ENCODE assay signal across 20 mouse cellular contexts in the genomic region with DNA sequence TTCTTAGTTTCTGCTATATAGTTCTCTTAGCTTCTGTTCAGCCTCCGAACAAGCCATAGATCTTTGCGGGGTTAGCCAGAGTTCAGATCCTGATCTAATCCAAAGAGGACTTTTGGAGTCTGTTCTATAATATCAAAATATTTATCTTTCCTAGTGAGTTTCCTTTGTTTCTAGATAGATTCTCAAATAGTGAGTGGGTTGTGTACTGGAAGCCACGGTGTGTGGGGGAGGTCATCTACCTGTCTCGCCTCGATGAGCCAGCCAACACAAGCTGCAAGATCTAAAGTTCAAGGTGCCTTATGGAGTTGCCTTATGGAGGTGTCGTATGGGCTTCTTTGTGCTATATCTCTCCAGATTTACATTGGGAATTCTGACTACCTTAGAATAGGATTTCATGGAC. TPM values are rescaled to one million over a fixed set of nuclear protein-coding genes. Genes with fewer than 3 reads are reported as not detected.
A peak's percentile ranks its signal among the peaks of the same experiment; 100 is the strongest.
DNase-seq lines count a peak whose midpoint lies in the region; ATAC-seq and TF ChIP-seq lines count a peak whose summit lies in the region.
"Had no signal": no experiment of that assay in that cellular context is flagged by ENCODE, and none has a peak within 500 bp of the region (broad histone marks: within the 10 kb centered on the region; RNA-seq: fewer than 3 reads in every experiment).

No protein-coding gene starts in this region.

- WGBS in heart, adult 2 months: 75% methylated on average over 6 of the region's 6 CpGs
- 29% methylated on average over 6 of the region's 6 CpGs for WGBS in kidney, embryonic 16.5 days
- 62% methylated on average over 6 of the region's 6 CpGs for WGBS in liver, postnatal 0 days (ENCODE audit: insufficient replicate concordance)
- WGBS in liver, embryonic 12.5 days (ENCODE audit: insufficient replicate concordance): 76% methylated on average over 6 of the region's 6 CpGs
- WGBS in stomach, embryonic 15.5 days: 44% methylated on average over 6 of the region's 6 CpGs
- 31% methylated on average over 6 of the region's 6 CpGs for WGBS in stomach, postnatal 0 days

- TF ChIP-seq EP300 in heart, adult 2 months (IDR thresholded peaks at IDR 0.05; ENCODE audit: insufficient read depth, low read depth, low read length): no peak
- TF ChIP-seq EP300 in liver, postnatal 0 days (IDR thresholded peaks at IDR 0.05; ENCODE audit: low read depth): no peak
- TF ChIP-seq EP300 in stomach, postnatal 0 days (optimal IDR thresholded peaks at IDR 0.05): no peak

- no peaks in the 10 kb centered on the region for H3K27me3 ChIP-seq in heart, adult 2 months (ENCODE audit: control insufficient read depth, insufficient read depth, low read length)
- H3K27me3 ChIP-seq in kidney, embryonic 16.5 days (ENCODE audit: insufficient read depth, low read length): no peaks in the 10 kb centered on the region
- H3K27me3 ChIP-seq in liver, postnatal 0 days (ENCODE audit: insufficient read depth, low read length): no peaks in the 10 kb centered on the region
- H3K27me3 ChIP-seq in liver, embryonic 12.5 days (replicated peaks): no peaks in the 10 kb centered on the region
- H3K27me3 ChIP-seq in stomach, embryonic 15.5 days (replicated peaks): no peaks in the 10 kb centered on the region
- no peaks in the 10 kb centered on the region for H3K27me3 ChIP-seq in stomach, postnatal 0 days (ENCODE audit: control insufficient read depth, insufficient read depth, low read length)
- H3K27me3 ChIP-seq: embryonic facial prominence, embryonic 12.5 days; forebrain, embryonic 15.5 days; heart, embryonic 12.5 days had no signal

- peak overlapping the region; percentile 11 for H3K4me2 ChIP-seq in kidney, embryonic 16.5 days (replicated peaks; ENCODE audit: low read depth, low read length)
- H3K4me2 ChIP-seq in liver, postnatal 0 days (ENCODE audit: low read depth, low read length): no peak overlapping the region
- H3K4me2 ChIP-seq in liver, embryonic 12.5 days: no peak overlapping the region
- H3K4me2 ChIP-seq in stomach, embryonic 15.5 days: no peak overlapping the region
- no peak overlapping the region for H3K4me2 ChIP-seq in stomach, postnatal 0 days (replicated peaks; ENCODE audit: low read depth)
- H3K4me2 ChIP-seq: embryonic facial prominence, embryonic 12.5 days; forebrain, embryonic 15.5 days; heart, embryonic 12.5 days had no signal

- no peaks in the 10 kb centered on the region for H3K4me1 ChIP-seq in heart, adult 2 months (ENCODE audit: control insufficient read depth, insufficient read depth, low read length)
- peaks cover 38% of the 10 kb centered on the region for H3K4me1 ChIP-seq in kidney, embryonic 16.5 days (ENCODE audit: insufficient read depth, low read length)
- peaks cover 28% of the 10 kb centered on the region for H3K4me1 ChIP-seq in liver, postnatal 0 days (ENCODE audit: insufficient read depth)
- H3K4me1 ChIP-seq in liver, embryonic 12.5 days: 0 out of 2 replicates have a peak, but pooled peaks cover 7% of the 10 kb centered on the region
- H3K4me1 ChIP-seq in stomach, embryonic 15.5 days: peaks cover 20% of the 10 kb centered on the region
- no peaks in the 10 kb centered on the region for H3K4me1 ChIP-seq in stomach, postnatal 0 days (replicated peaks; ENCODE audit: control insufficient read depth, insufficient read depth)
- H3K4me1 ChIP-seq: embryonic facial prominence, embryonic 12.5 days; hindbrain, embryonic 10.5 days had no signal

- DNase-seq in heart, adult 11 months: peak; percentile 25
- DNase-seq in heart, adult 2 months: no peak
- no peak for DNase-seq in kidney, adult 8-10 months
- peak; percentile 21 for DNase-seq in liver, postnatal 0 days
- no peak for DNase-seq in stomach, postnatal 0 days (ENCODE audit: low spot score)
- DNase-seq: adrenal gland, postnatal 10 days; B cell, adult 2 months; cerebellum, adult 11 months; cerebellum, adult 8-10 months; cerebellum, postnatal 25 days; gastrocnemius, postnatal 10 days had no signal

- H3K4me3 ChIP-seq in heart, adult 2 months: no peak overlapping the region
- H3K4me3 ChIP-seq in kidney, embryonic 16.5 days (ENCODE audit: low read length): no peak overlapping the region
- no peak overlapping the region for H3K4me3 ChIP-seq in liver, postnatal 0 days (ENCODE audit: low read depth, low read length)
- no peak overlapping the region for H3K4me3 ChIP-seq in liver, embryonic 12.5 days
- H3K4me3 ChIP-seq in stomach, embryonic 15.5 days (replicated peaks): no peak overlapping the region
- no peak overlapping the region for H3K4me3 ChIP-seq in stomach, postnatal 0 days (ENCODE audit: low read depth, low read length)
- H3K4me3 ChIP-seq: embryonic facial prominence, embryonic 12.5 days; forebrain, embryonic 15.5 days; heart, embryonic 12.5 days; hindbrain, embryonic 10.5 days had no signal

- H3K9ac ChIP-seq in heart, adult 2 months (ENCODE audit: low read depth, low read length): no peak overlapping the region
- no peak overlapping the region for H3K9ac ChIP-seq in kidney, embryonic 16.5 days (replicated peaks; ENCODE audit: low read length)
- no peak overlapping the region for H3K9ac ChIP-seq in liver, postnatal 0 days (replicated peaks)
- H3K9ac ChIP-seq in liver, embryonic 12.5 days: no peak overlapping the region
- no peak overlapping the region for H3K9ac ChIP-seq in stomach, embryonic 15.5 days
- no peak overlapping the region for H3K9ac ChIP-seq in stomach, postnatal 0 days (ENCODE audit: low read length)
- H3K9ac ChIP-seq: embryonic facial prominence, embryonic 12.5 days; forebrain, embryonic 15.5 days; heart, embryonic 12.5 days had no signal

- no peak for TF ChIP-seq POLR2A in heart, adult 2 months (IDR thresholded peaks at IDR 0.05; ENCODE audit: insufficient read depth, low read depth, low read length)

- intact Hi-C loops in heart, adult 2 months (cut with DNase I): no loop called here

- no peaks in the 10 kb centered on the region for H3K79me2 ChIP-seq in heart, adult 2 months (replicated peaks; ENCODE audit: control insufficient read depth, insufficient read depth, low read length)

- TF ChIP-seq CTCF in heart, adult 2 months (IDR thresholded peaks at IDR 0.05): no peak
- no peak for TF ChIP-seq CTCF in liver, postnatal 0 days (IDR thresholded peaks at IDR 0.05; ENCODE audit: low read depth)
- no peak for TF ChIP-seq CTCF in stomach, postnatal 0 days (IDR thresholded peaks at IDR 0.05; ENCODE audit: low read depth)

- H3K27ac ChIP-seq in heart, adult 2 months: no peak overlapping the region
- peak overlapping the region; percentile 79 for H3K27ac ChIP-seq in kidney, embryonic 16.5 days (ENCODE audit: low read length)
- H3K27ac ChIP-seq in liver, postnatal 0 days (ENCODE audit: low read depth): peak overlapping the region; percentile 58
- H3K27ac ChIP-seq in liver, embryonic 12.5 days: no peak overlapping the region
- 0 out of 2 replicates have a peak overlapping the region, but pooled peaks have one; percentile 48 for H3K27ac ChIP-seq in stomach, embryonic 15.5 days
- no peak overlapping the region for H3K27ac ChIP-seq in stomach, postnatal 0 days (replicated peaks)
- H3K27ac ChIP-seq: embryonic facial prominence, embryonic 12.5 days; forebrain, embryonic 15.5 days; hindbrain, embryonic 10.5 days had no signal

- ATAC-seq in kidney, embryonic 16.5 days (ENCODE audit: low FRiP score, low TSS enrichment): no peak
- peak; percentile 51 for ATAC-seq in liver, postnatal 0 days
- ATAC-seq in liver, embryonic 12.5 days: no peak
- ATAC-seq in stomach, embryonic 15.5 days (ENCODE audit: insufficient read depth, low FRiP score, low read depth): no peak
- no peak for ATAC-seq in stomach, postnatal 0 days (ENCODE audit: low FRiP score, low TSS enrichment)
- ATAC-seq: CD4-positive, CD25-positive, alpha-beta regulatory T cell, adult 4 months; forebrain, embryonic 15.5 days had no signal

- no peaks in the 10 kb centered on the region for H3K9me3 ChIP-seq in kidney, embryonic 16.5 days (ENCODE audit: low read length)
- H3K9me3 ChIP-seq in liver, postnatal 0 days (ENCODE audit: low read length): no peaks in the 10 kb centered on the region
- no peaks in the 10 kb centered on the region for H3K9me3 ChIP-seq in liver, embryonic 12.5 days (replicated peaks)
- H3K9me3 ChIP-seq in stomach, embryonic 15.5 days: no peaks in the 10 kb centered on the region
- no peaks in the 10 kb centered on the region for H3K9me3 ChIP-seq in stomach, postnatal 0 days (ENCODE audit: control insufficient read depth, low read length)
- H3K9me3 ChIP-seq: embryonic facial prominence, embryonic 12.5 days; forebrain, embryonic 15.5 days; heart, embryonic 12.5 days; hindbrain, embryonic 10.5 days had no signal

- H3K36me3 ChIP-seq in heart, adult 2 months (ENCODE audit: control insufficient read depth, insufficient read depth, low read length): no peaks in the 10 kb centered on the region
- H3K36me3 ChIP-seq in kidney, embryonic 16.5 days (ENCODE audit: insufficient read depth, low read length): no peaks in the 10 kb centered on the region
- H3K36me3 ChIP-seq in liver, postnatal 0 days (replicated peaks; ENCODE audit: insufficient read depth, low read length): no peaks in the 10 kb centered on the region
- no peaks in the 10 kb centered on the region for H3K36me3 ChIP-seq in liver, embryonic 12.5 days
- no peaks in the 10 kb centered on the region for H3K36me3 ChIP-seq in stomach, embryonic 15.5 days
- H3K36me3 ChIP-seq in stomach, postnatal 0 days (ENCODE audit: control insufficient read depth, insufficient read depth, low read length): no peaks in the 10 kb centered on the region
- H3K36me3 ChIP-seq: embryonic facial prominence, embryonic 12.5 days; forebrain, embryonic 15.5 days; heart, embryonic 12.5 days; hindbrain, embryonic 10.5 days had no signal

RNA-seq across cellular contexts. Expression of gene Lpgat1, which starts 54.0 kb away (rescaled TPM):
- total RNA-seq in heart, adult 2 months (2021): 100 to 1,000 TPM in 1 of 2 experiments, 10 to 100 TPM in 1; 99.1 to 119 TPM
- 16.8 and 30.0 TPM in 2 replicates for polyA plus RNA-seq in heart, adult 2 months (2012; rRNA removed)
- polyA plus RNA-seq in kidney, embryonic 16.5 days (2015; fragmentation: Nextera tagmentation; extraction: Ambion mirVana): 13.6 and 14.7 TPM in 2 replicates
- 95.0 and 102 TPM in 2 replicates for polyA plus RNA-seq in liver, postnatal 0 days (2015; fragmentation: Nextera tagmentation; extraction: Ambion mirVana)
- 21.4 and 21.8 TPM in 2 replicates for polyA plus RNA-seq in liver, embryonic 12.5 days (2016; fragmentation: Nextera tagmentation; extraction: Ambion mirVana)
- polyA plus RNA-seq in stomach, embryonic 15.5 days (2015; fragmentation: Nextera tagmentation; extraction: Ambion mirVana): 32.6 and 40.4 TPM in 2 replicates
- 28.9 and 32.3 TPM in 2 replicates for polyA plus RNA-seq in stomach, postnatal 0 days (2015; fragmentation: Nextera tagmentation; extraction: Ambion mirVana)
- total RNA-seq: MEL had no signal

Comparison
In these comparisons a context has a peak if more than half of its experiments do, and no peak if none do; other contexts are left out.
1. DNase-seq: peak in heart, adult 11 months (single experiment) and liver, postnatal 0 days (single experiment); none in heart, adult 2 months (0 of 2), kidney, adult 8-10 months (0 of 2) and stomach, postnatal 0 days (single experiment).
2. H3K27ac ChIP-seq: peak in kidney, embryonic 16.5 days (single experiment), liver, postnatal 0 days (single experiment) and stomach, embryonic 15.5 days (single experiment); none in heart, adult 2 months (single experiment), liver, embryonic 12.5 days (single experiment) and stomach, postnatal 0 days (single experiment).